Mouse (Mus musculus) frontal cortex, postnatal 14 days (tissue): Measurements from ENCODE around the gene Fam92a.
"Not testable (repeated sequence)": the region's sequence is repeated elsewhere in the genome, so short reads cannot be mapped to it uniquely, and the experiment has no call there.

Experiments used
- DNase-seq, 2 experiments: peaks; one replicate each; pipeline ENCODE4 v3.0.0; 2022; ENCODE audit warnings: low spot score in 2 of 2

Fam92a gene

DNA sequence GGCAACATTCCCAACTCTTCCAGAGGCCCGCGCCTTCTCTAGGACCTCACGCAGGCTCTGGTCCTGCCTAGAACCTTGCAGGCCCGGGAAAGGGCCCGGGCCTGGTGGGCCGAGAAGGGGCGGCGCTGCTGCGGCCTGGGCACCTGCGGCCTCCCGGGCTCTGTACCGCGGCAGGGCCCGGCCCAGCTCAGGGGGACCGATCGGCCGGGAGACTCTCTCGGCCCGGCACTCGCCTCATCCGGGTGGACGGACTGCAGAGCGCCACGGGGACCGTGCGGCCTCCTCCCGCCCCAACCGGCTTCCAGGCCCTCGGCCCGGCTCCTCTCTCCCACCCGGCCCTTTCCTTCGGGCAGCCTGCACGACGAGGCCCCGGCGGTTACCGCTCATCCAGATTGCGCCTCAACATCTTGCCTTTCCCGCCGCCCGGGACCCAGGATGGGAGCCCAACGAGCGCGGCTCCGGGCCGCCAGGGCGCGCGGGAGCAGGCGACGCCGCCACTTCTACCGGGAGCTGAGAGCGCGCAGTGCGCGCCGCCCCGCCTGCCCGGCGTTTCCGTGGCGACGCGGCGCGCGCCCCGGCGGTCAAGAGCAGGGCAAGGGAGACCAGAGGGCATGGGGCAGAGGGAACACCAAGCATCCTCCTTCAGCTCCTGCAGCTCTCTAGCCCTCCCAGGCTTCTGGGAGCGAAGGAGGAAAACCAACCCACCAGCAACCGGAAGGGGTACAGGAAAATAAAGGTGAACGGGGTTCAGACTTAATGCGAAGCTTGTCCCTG, at the start of gene Fam92a:
Gene Fam92a, minus strand, starts transcription at position 698 of the 774 bp plus-strand sequence.
- DNase-seq: peak; percentile 35 to 48

DNA sequence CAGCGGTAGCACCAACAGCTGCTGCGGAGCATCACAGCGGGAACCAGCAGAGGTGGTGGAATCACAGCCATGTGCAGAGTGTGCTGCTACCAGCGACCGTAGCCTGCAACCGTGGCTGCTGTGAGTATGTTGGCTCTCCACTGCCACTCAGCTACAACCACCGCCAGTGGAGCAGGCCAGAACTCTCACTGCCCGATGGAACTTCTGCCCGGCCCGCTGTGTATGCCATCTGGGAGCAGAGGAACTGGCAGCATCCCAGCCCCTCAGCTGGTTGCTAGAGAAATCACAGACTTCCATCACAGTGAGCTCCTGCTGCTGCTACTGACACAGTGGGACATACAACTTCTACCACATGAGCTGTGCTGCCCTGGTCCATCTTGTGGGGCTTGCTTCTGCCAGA, 7.2 kb upstream of the Fam92a start:
- peak; percentile 23 to 24 for DNase-seq

DNA sequence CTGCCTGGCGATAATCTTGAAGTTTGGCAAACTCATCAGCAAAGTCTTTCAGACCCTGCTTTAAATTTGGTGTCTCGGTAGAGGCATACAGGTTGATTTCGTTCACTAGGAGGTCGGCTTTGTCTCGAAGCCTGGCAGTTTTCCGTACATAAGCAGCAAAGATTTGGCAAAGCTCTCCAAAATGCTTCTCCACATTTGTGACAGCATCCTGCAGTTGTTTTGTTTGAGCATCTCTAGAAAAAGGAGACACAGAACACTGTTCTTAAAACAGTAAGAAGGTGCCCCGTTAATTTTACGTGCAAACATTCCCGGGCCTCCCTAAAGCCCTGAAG, 863 bp downstream of the Fam92a start:
- no peak for DNase-seq

GRCm38 (mm10) chr4:12147660-12148059, 24.2 kb downstream of the Fam92a start:
- no peak for DNase-seq

DNA sequence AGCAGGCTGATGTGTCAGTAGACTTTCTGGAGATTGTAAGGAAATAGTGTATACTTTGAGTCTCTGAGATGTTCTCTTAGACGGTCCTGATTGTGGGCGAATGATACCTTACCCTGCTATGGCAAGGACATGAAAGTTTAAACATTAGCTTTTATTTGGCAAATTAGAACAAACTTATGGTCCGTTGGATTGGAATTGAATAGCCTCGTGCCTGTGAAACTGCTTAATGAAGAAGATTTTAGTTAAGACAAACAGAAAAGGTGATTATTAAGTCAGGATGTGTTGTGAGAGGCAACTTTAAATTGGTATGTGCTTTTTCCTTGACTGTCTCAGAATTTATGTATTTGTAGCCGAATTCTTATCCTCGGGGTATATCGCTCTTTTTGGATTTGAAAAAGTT, 30.3 kb downstream of the Fam92a start:
- not testable (repeated sequence) for DNase-seq

- DNase-seq: not testable (repeated sequence)
Observed at GRCm38 (mm10) chr4:12140592-12141062, 31.2 kb downstream of the Fam92a start.

GRCm38 (mm10) chr4:12140141-12140567, 31.7 kb downstream of the Fam92a start, which contains the start of gene Rbm12b1:
Rbm12b1 (plus strand) TSS chr4:12140264.
- DNase-seq: peak; percentile 75 to 77
